Mouse (Mus musculus) limb, embryonic 11.5 days (tissue): ENCODE measurements around the gene Aoah. TPM values are rescaled to one million over a fixed set of nuclear protein-coding genes. Genes with fewer than 3 reads are reported as not detected.

Experiments used
- ATAC-seq: fragments of 200-750 bp; cut with Nextera tagmentation; 2 replicates; pipeline ENCODE4 v1.8.0; 2017; ENCODE audit warnings: low read depth; ENCODE audit not compliant: insufficient number of reproducible peaks, low FRiP score, low TSS enrichment
- DNase-seq: peaks from one replicate; pipeline ENCODE4 v3.0.0-alpha.2; 2015; ENCODE audit warnings: low spot score
- H3K27ac ChIP-seq: fragments of 300-500 bp; sonication (generic); replicated peaks from 2 replicates; pipeline ENCODE4 v1.5.1; 2014; ENCODE audit warnings: low read depth, mild to moderate bottlenecking, low read length
- H3K27me3 ChIP-seq: fragments of 300-500 bp; sonication (generic); 2 replicates; pipeline ENCODE4 v1.6.1; 2014; ENCODE audit warnings: mild to moderate bottlenecking, low read length, mixed read lengths; ENCODE audit not compliant: control insufficient read depth, insufficient read depth
- H3K36me3 ChIP-seq: fragments of 300-500 bp; sonication (generic); 2 replicates; pipeline ENCODE4 v1.6.1; 2014; ENCODE audit warnings: mild to moderate bottlenecking, low read length, moderate library complexity, mixed read lengths; ENCODE audit not compliant: control insufficient read depth, insufficient read depth
- H3K4me1 ChIP-seq: fragments of 300-500 bp; sonication (generic); 2 replicates; pipeline ENCODE4 v1.6.1; 2014; ENCODE audit warnings: low read length, mixed read lengths; ENCODE audit not compliant: control insufficient read depth, insufficient read depth
- H3K4me2 ChIP-seq: fragments of 300-500 bp; sonication (generic); 2 replicates; pipeline ENCODE4 v1.6.1; 2014; ENCODE audit warnings: low read depth, mild to moderate bottlenecking, moderate library complexity; ENCODE audit not compliant: severe bottlenecking
- H3K4me3 ChIP-seq: fragments of 300-500 bp; sonication (generic); 2 replicates; pipeline ENCODE4 v1.5.1; 2014; ENCODE audit warnings: low read depth, low read length
- H3K9ac ChIP-seq: fragments of 300-500 bp; sonication (generic); 2 replicates; pipeline ENCODE4 v1.6.1; 2014; ENCODE audit warnings: mild to moderate bottlenecking, low read length
- H3K9me3 ChIP-seq: fragments of 300-500 bp; sonication (generic); 2 replicates; pipeline ENCODE4 v1.6.1; 2016; ENCODE audit warnings: low read length; ENCODE audit not compliant: control insufficient read depth
- WGBS: fragments of 180-500 bp; shearing (Covaris S2); extraction: QIAGEN DNeasy Blood & Tissue Kit; methylation state at CpG from one replicate; pipeline ENCODE4 v1.1.7; 2014; 5-methylcytosine and 5-hydroxymethylcytosine counted together
- polyA plus RNA-seq: library from polyadenylated mRNA; unstranded; fragments of >200 nt; fragmentation: Nextera tagmentation; extraction: Ambion mirVana; gene quantifications from 2 replicates; pipeline ENCODE4 v1.2.1, GENCODE M21; 2014

Aoah gene
- polyA plus RNA-seq, 1 experiment from 2014 or later = 0.28 TPM

DNA sequence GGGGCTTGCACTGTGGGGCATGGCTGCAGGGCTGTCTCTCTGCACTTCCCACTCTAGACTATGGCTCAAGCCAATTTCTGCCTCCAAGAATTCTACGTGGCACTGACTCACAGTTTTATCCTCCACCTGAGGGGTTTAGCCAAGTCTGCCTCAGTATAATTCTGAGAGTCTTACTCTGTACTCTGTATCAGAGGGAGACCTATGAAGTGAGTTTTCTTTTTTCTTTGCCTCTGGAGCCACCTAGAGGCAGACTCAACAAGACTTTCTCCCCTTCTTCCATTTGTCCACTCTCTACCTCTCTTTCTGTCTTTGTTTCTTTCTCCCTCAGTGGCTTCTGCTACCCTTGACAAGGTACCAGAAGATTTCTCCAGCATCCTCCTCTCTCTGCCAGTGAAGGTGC is 256.2 kb downstream of the Aoah start:
- Histone ChIP-seq H3K4me2 (no peak overlapping the region), H3K9me3 (no peaks in the 10 kb centered on the region), H3K9ac (no peak overlapping the region), H3K27me3 (no peaks in the 10 kb centered on the region), H3K27ac (no peak overlapping the region), H3K36me3 (no peaks in the 10 kb centered on the region), H3K4me3 (no peak overlapping the region), H3K4me1 (no peaks in the 10 kb centered on the region)
- ATAC-seq = no peak
- DNase-seq = no peak
- 57% methylated on average over 1 of the region's 1 CpGs for WGBS

DNA sequence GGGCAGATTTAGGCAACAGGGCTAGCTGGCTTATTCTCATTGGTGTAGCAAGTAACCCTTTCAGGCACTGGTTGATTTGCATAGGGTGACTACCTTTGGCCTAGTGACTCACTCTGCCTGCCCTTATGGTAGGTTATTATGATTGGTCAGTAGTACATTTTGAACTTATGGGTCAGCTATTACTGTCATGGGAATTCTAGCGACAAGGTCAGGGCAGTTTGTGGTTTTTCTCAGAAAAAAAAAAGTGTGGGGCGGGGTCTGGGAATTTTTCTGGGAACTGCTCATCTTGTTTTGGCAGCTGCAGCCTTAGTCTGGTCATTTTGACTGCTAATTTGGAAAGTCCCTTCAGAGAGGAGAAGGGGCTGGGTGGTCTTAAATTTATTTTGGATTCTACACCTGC is 272.1 kb downstream of the Aoah start:
- no peaks in the 10 kb centered on the region for H3K36me3 ChIP-seq
- H3K27ac ChIP-seq = no peak overlapping the region
- DNase-seq = no peak
- no peak overlapping the region for H3K4me2 ChIP-seq
- 91% methylated on average over 2 of the region's 2 CpGs for WGBS
- ATAC-seq = no peak
- no peak overlapping the region for H3K4me3 ChIP-seq
- no peaks in the 10 kb centered on the region for H3K27me3 ChIP-seq
- no peaks in the 10 kb centered on the region for H3K4me1 ChIP-seq
- H3K9ac ChIP-seq = no peak overlapping the region
- no peaks in the 10 kb centered on the region for H3K9me3 ChIP-seq

DNA sequence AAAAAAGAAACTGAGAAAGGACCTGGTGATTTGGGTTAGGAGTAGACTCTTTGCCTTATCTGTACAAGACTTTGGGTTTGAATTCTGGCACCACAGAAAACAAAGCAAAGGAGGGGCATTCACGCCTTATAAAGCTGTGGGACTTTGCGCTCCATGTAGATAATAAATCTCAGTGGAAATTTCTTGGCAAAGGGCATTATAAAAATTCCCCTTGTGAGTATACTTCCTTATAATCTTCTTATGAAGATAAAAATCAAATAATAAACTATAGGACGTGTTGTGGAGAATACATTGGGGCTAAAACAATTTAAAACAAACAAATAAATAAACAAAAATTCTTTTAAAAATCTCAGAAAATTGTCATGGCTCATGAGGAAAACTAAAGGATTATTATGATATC is 280.9 kb downstream of the Aoah start, which contains the start of gene Olfr1370:
Gene Olfr1370 (minus strand): TSS at position 101 of the 400 bp plus-strand sequence.
- H3K9ac ChIP-seq = no peak within 1 kb of the TSS
- H3K27me3 ChIP-seq = no peaks in the 10 kb centered on the region
- H3K4me1 ChIP-seq = no peaks in the 10 kb centered on the region
- no peak within 1 kb of the TSS for H3K4me2 ChIP-seq
- no peaks in the 10 kb centered on the region for H3K9me3 ChIP-seq
- DNase-seq (no peak), ATAC-seq (no peak)
- H3K27ac ChIP-seq = no peak within 1 kb of the TSS
- WGBS = 84% methylated on average over 3 of the region's 3 CpGs
- no peaks in the 10 kb centered on the region for H3K36me3 ChIP-seq
- no peak within 1 kb of the TSS for H3K4me3 ChIP-seq

DNA sequence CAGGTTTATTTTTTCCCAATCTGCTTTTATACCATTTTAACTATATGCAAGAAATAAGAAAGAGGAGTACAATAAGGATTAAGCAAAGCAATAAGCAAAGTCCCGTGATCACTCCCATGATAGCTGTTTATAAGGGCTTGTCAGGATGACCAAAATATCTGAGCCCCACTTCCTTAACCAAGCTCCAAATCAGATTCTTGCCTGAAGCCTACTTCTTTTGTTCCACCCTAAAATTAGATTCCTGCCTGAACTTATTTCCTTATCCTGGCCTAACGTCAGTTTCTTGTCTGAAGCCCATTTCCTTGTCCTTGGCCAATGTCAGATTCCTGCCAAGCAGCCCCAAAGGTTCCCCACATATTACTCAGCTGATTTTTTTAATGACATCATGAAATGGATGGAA is 288.8 kb downstream of the Aoah start:
- no peaks in the 10 kb centered on the region for H3K27me3 ChIP-seq
- WGBS = 84% methylated on average over 2 of the region's 2 CpGs
- no peak overlapping the region for H3K4me3 ChIP-seq
- H3K9me3 ChIP-seq = no peaks in the 10 kb centered on the region
- ATAC-seq = no peak
- H3K4me2 ChIP-seq = no peak overlapping the region
- no peaks in the 10 kb centered on the region for H3K4me1 ChIP-seq
- no peaks in the 10 kb centered on the region for H3K36me3 ChIP-seq
- DNase-seq = no peak
- no peak overlapping the region for H3K9ac ChIP-seq
- H3K27ac ChIP-seq = no peak overlapping the region
